Mouse (Mus musculus): Measurements from ENCODE around the gene Fndc3b. TPM values are rescaled to one million over a fixed set of nuclear protein-coding genes. Genes with fewer than 3 reads are reported as not detected.

Fndc3b gene
- polyA plus RNA-seq, 1 experiment from 2014 or later: 7.5 TPM

DNA sequence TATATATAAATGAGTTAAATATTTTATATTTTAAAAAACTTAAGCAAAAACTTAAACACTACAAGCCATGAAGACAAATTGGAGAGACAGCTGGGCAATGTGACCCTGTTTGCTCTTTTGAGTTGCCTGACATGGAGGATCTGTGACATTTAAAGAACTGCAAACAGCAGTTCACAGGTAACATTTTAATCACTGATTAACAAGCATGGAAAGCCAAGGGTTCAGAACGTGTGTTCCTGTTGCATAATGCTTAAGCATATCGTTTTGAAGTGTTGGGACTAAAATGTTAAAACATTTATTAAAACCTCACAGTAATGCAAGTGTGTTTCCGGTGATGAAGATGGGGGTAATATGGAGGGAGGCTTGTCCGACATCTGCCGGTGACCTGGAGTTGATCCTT, 99.1 kb downstream of the Fndc3b start:
- Histone ChIP-seq H3K9ac (ENCODE audit: low read depth, low read length) (no peak overlapping the region), H3K27me3 (replicated peaks; ENCODE audit: control insufficient read depth, insufficient read depth, low read length) (no peaks in the 10 kb centered on the region), H3K36me3 (ENCODE audit: control insufficient read depth, insufficient read depth, low read length) (no peaks in the 10 kb centered on the region), H3K9me3 (ENCODE audit: control insufficient read depth, low read length) (no peaks in the 10 kb centered on the region), H3K4me3 (ENCODE audit: low read length) (no peak overlapping the region), H3K4me2 (ENCODE audit: low read length) (no peak overlapping the region), H3K27ac (ENCODE audit: low read depth, low read length) (no peak overlapping the region), H3K4me1 (ENCODE audit: control insufficient read depth, insufficient read depth, low read depth, low read length) (peaks cover 9% of the 10 kb centered on the region)
- WGBS: 86% methylated on average over 5 of the region's 5 CpGs
- no peak for ATAC-seq

DNA sequence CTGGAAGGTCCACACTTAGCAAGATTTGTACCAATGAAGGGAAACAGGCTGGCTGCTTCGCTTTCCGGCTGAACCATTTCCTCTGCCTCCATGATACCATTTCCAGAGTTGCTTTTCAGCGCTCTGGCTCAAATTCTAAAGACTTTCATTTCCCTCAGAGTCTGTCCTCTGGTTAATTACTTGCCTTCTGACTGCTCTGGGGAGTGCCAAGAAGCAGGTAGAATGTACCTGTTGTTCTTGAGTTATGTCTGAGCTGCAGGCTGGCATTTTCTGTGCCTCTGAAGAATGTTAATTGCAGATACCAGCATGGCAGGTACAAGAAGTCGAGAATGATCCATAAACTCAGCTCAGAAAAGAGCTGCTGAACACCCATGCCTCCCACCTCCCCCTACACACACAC, 100.6 kb downstream of the Fndc3b start:
- no peak for ATAC-seq
- 74% methylated on average over 4 of the region's 4 CpGs for WGBS
- H3K9me3 ChIP-seq (ENCODE audit: control insufficient read depth, low read length): no peaks in the 10 kb centered on the region

GRCm38 (mm10) chr3:27610089-27610488, 101.0 kb downstream of the Fndc3b start:
- Histone ChIP-seq H3K9me3 (ENCODE audit: control insufficient read depth, low read length) (no peaks in the 10 kb centered on the region), H3K4me2 (ENCODE audit: low read length) (no peak overlapping the region), H3K27ac (ENCODE audit: low read depth, low read length) (no peak overlapping the region), H3K36me3 (ENCODE audit: control insufficient read depth, insufficient read depth, low read length) (no peaks in the 10 kb centered on the region), H3K4me3 (ENCODE audit: low read length) (no peak overlapping the region), H3K9ac (ENCODE audit: low read depth, low read length) (no peak overlapping the region), H3K27me3 (replicated peaks; ENCODE audit: control insufficient read depth, insufficient read depth, low read length) (no peaks in the 10 kb centered on the region), H3K4me1 (ENCODE audit: control insufficient read depth, insufficient read depth, low read depth, low read length) (peaks cover 8% of the 10 kb centered on the region)
- 67% methylated on average over 1 of the region's 1 CpGs for WGBS
- no peak for ATAC-seq

More for the DNA sequence above, 100.6 kb downstream of the Fndc3b start:
- no peaks in the 10 kb centered on the region for H3K27me3 ChIP-seq (replicated peaks; ENCODE audit: control insufficient read depth, insufficient read depth, low read length)
- no peak overlapping the region for H3K4me3 ChIP-seq (ENCODE audit: low read length)
- no peak overlapping the region for H3K27ac ChIP-seq (ENCODE audit: low read depth, low read length)
- no peak overlapping the region for H3K4me2 ChIP-seq (ENCODE audit: low read length)
- peaks cover 8% of the 10 kb centered on the region for H3K4me1 ChIP-seq (ENCODE audit: control insufficient read depth, insufficient read depth, low read depth, low read length)
- H3K36me3 ChIP-seq (ENCODE audit: control insufficient read depth, insufficient read depth, low read length): no peaks in the 10 kb centered on the region
- H3K9ac ChIP-seq (ENCODE audit: low read depth, low read length): no peak overlapping the region

DNA sequence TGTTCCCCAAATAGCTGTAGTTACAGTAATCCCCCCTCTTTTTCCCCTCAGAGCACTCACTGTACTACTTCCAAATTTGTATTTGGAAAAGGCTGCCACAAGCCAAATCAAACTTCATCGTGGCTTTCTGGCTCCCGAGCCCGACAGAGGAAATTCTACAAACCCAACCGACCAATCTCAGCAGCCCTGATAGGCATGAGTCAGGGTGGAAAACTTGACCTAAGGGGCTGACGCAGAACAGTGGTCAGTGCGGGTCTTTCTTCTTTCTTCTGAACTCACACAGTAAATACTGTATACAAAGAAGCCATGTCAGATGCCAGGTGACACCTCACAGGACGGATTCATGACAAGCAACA, 103.3 kb downstream of the Fndc3b start:
- H3K4me3 ChIP-seq (ENCODE audit: low read length): no peak overlapping the region
- H3K4me2 ChIP-seq (ENCODE audit: low read length): peak overlapping the region; percentile 7; the same call in 1 of the 2 replicates
- H3K27me3 ChIP-seq (replicated peaks; ENCODE audit: control insufficient read depth, insufficient read depth, low read length): no peaks in the 10 kb centered on the region
- H3K4me1 ChIP-seq (ENCODE audit: control insufficient read depth, insufficient read depth, low read depth, low read length): peaks cover 8% of the 10 kb centered on the region
- ATAC-seq: no peak
- no peaks in the 10 kb centered on the region for H3K36me3 ChIP-seq (ENCODE audit: control insufficient read depth, insufficient read depth, low read length)
- H3K9ac ChIP-seq (ENCODE audit: low read depth, low read length): 0 out of 2 replicates have a peak overlapping the region, but pooled peaks have one; percentile 14
- no peaks in the 10 kb centered on the region for H3K9me3 ChIP-seq (ENCODE audit: control insufficient read depth, low read length)
- WGBS: 60% methylated on average over 7 of the region's 7 CpGs
- peak overlapping the region; percentile 26 for H3K27ac ChIP-seq (ENCODE audit: low read depth, low read length)

GRCm38 (mm10) chr3:27607081-27607795, 103.9 kb downstream of the Fndc3b start:
- H3K36me3 ChIP-seq (ENCODE audit: control insufficient read depth, insufficient read depth, low read length): no peaks in the 10 kb centered on the region
- H3K27ac ChIP-seq (ENCODE audit: low read depth, low read length): peak overlapping the region; percentile 26
- H3K9me3 ChIP-seq (ENCODE audit: control insufficient read depth, low read length): no peaks in the 10 kb centered on the region
- 56% methylated on average over 9 of the region's 9 CpGs for WGBS
- peak; percentile 94 for ATAC-seq
- H3K4me2 ChIP-seq (ENCODE audit: low read length): no peak overlapping the region; the same call in 1 of the 2 replicates
- H3K27me3 ChIP-seq (replicated peaks; ENCODE audit: control insufficient read depth, insufficient read depth, low read length): no peaks in the 10 kb centered on the region
- H3K9ac ChIP-seq (ENCODE audit: low read depth, low read length): no peak overlapping the region
- H3K4me1 ChIP-seq (ENCODE audit: control insufficient read depth, insufficient read depth, low read depth, low read length): peaks cover 8% of the 10 kb centered on the region
- H3K4me3 ChIP-seq (ENCODE audit: low read length): no peak overlapping the region

DNA sequence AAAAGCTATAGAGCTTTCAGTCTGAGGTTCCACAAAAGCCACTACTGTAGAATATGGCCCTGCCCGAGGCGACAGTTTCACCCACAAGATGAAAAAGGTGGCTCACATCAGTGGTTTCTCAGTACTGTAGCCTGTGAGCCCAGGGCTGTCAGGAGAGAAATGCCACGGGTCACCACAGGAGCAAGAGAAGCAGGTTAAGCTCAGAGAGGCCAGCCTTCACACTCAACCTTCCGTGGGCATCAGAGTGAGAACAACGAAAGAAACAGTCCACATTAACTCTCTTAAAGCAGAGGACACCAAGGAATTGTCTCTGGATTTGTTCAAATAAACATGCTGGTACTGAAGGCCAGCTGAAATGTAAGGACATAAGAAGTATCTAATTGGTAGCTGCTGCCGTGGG, 104.5 kb downstream of the Fndc3b start:
- no peak for ATAC-seq
- Histone ChIP-seq H3K9ac (ENCODE audit: low read depth, low read length) (no peak overlapping the region), H3K4me3 (ENCODE audit: low read length) (no peak overlapping the region), H3K36me3 (ENCODE audit: control insufficient read depth, insufficient read depth, low read length) (no peaks in the 10 kb centered on the region), H3K4me1 (ENCODE audit: control insufficient read depth, insufficient read depth, low read depth, low read length) (peaks cover 8% of the 10 kb centered on the region), H3K27ac (ENCODE audit: low read depth, low read length) (peak overlapping the region; percentile 26; the same call in 1 of the 2 replicates), H3K9me3 (ENCODE audit: control insufficient read depth, low read length) (no peaks in the 10 kb centered on the region), H3K4me2 (ENCODE audit: low read length) (no peak overlapping the region), H3K27me3 (replicated peaks; ENCODE audit: control insufficient read depth, insufficient read depth, low read length) (no peaks in the 10 kb centered on the region)
- WGBS: 89% methylated on average over 6 of the region's 6 CpGs

DNA sequence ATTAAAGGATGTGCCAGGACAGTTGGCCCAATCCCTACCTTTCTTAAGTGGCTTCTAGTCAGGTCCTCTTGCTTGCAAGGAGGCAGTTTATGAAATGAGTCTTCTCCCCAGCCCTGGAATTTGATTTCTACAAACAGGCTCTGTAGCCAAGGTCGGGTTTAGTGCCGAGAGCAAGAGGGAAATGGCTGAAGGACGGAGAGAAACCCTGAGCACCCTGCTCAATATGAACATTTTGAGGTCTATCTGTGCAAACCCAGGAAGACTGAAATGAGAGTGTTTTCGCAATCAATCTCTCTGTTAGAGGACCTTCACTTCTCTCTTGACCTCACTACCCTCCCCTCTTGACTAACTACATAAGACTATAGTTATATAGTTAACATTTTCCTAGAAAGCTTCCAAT, 105.5 kb downstream of the Fndc3b start:
- H3K9me3 ChIP-seq (ENCODE audit: control insufficient read depth, low read length): no peaks in the 10 kb centered on the region
- no peak overlapping the region for H3K27ac ChIP-seq (ENCODE audit: low read depth, low read length)
- H3K27me3 ChIP-seq (replicated peaks; ENCODE audit: control insufficient read depth, insufficient read depth, low read length): no peaks in the 10 kb centered on the region
- WGBS: 95% methylated on average over 4 of the region's 4 CpGs
- peaks cover 10% of the 10 kb centered on the region for H3K4me1 ChIP-seq (ENCODE audit: control insufficient read depth, insufficient read depth, low read depth, low read length)
- no peaks in the 10 kb centered on the region for H3K36me3 ChIP-seq (ENCODE audit: control insufficient read depth, insufficient read depth, low read length)
- ATAC-seq: no peak
- H3K9ac ChIP-seq (ENCODE audit: low read depth, low read length): no peak overlapping the region
- no peak overlapping the region for H3K4me2 ChIP-seq (ENCODE audit: low read length)
- no peak overlapping the region for H3K4me3 ChIP-seq (ENCODE audit: low read length)

DNA sequence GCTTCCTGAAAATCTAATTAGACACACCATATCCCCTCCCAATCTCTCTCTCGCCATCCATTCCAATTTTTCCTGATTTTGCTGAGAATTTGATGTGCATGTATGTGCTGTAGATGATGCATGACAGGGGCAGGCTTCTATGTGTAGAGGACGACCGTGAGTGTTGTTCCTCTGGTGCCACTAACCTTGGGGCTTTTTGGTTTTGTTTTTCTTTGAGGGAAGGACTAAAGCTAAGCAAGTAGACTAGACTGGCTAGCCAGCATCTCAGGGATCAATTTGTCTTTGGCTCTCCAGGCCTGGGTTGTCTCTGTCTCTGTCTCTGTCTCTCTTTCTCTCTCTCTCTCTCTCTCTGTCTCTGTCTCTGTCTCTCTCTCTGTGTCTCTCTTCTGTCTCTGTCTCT, 106.0 kb downstream of the Fndc3b start:
- Histone ChIP-seq H3K4me3 (ENCODE audit: low read length) (no peak overlapping the region), H3K9ac (ENCODE audit: low read depth, low read length) (no peak overlapping the region), H3K27me3 (replicated peaks; ENCODE audit: control insufficient read depth, insufficient read depth, low read length) (no peaks in the 10 kb centered on the region), H3K9me3 (ENCODE audit: control insufficient read depth, low read length) (no peaks in the 10 kb centered on the region), H3K4me2 (ENCODE audit: low read length) (no peak overlapping the region), H3K36me3 (ENCODE audit: control insufficient read depth, insufficient read depth, low read length) (no peaks in the 10 kb centered on the region), H3K4me1 (ENCODE audit: control insufficient read depth, insufficient read depth, low read depth, low read length) (peaks cover 11% of the 10 kb centered on the region), H3K27ac (ENCODE audit: low read depth, low read length) (no peak overlapping the region)
- ATAC-seq: no peak
- 91% methylated on average over 3 of the region's 3 CpGs for WGBS

- WGBS: 81% methylated on average over 4 of the region's 4 CpGs
- Histone ChIP-seq H3K27me3 (replicated peaks; ENCODE audit: control insufficient read depth, insufficient read depth, low read length) (no peaks in the 10 kb centered on the region), H3K4me3 (ENCODE audit: low read length) (no peak overlapping the region), H3K36me3 (ENCODE audit: control insufficient read depth, insufficient read depth, low read length) (no peaks in the 10 kb centered on the region), H3K4me2 (ENCODE audit: low read length) (no peak overlapping the region), H3K27ac (ENCODE audit: low read depth, low read length) (no peak overlapping the region), H3K4me1 (ENCODE audit: control insufficient read depth, insufficient read depth, low read depth, low read length) (peaks cover 11% of the 10 kb centered on the region), H3K9ac (ENCODE audit: low read depth, low read length) (no peak overlapping the region), H3K9me3 (ENCODE audit: control insufficient read depth, low read length) (no peaks in the 10 kb centered on the region)
- ATAC-seq: no peak
These were observed 106.5 kb downstream of the Fndc3b start for GRCm38 (mm10) chr3:27604629-27605028.
